Mouse (Mus musculus): ENCODE measurements around the gene D130043K22Rik. TPM values are rescaled to one million over a fixed set of nuclear protein-coding genes. Genes with fewer than 3 reads are reported as not detected.
A peak's percentile ranks its signal among the peaks of the same experiment; 100 is the strongest.

D130043K22Rik gene
- polyA plus RNA-seq, 1 experiment: 0.02 TPM

DNA sequence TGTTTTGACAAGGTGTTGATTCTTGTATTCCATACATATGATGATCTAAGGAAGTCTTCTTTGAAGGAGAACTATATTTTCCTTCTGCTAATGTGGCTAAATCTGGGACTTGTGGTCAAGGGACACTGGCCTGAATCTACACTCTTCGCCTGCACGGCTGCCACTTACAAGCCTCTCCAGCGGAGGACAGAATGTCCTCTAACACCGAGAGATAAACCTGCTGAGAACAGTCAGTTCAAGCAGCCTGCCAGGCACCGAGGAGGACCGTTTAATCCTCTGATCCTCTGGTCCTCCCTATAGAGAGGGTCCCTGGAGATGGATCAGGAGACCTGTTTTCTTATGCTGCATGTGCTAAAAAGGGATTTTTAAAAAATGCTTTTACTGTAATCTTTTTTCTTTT is 58.5 kb downstream of the D130043K22Rik start:
- no peaks in the 10 kb centered on the region for H3K79me2 ChIP-seq (ENCODE audit: control insufficient read depth, insufficient read depth)
- TF ChIP-seq CTCF (IDR thresholded peaks at IDR 0.05; ENCODE audit: control insufficient read depth, insufficient read depth, insufficient read length) (no peak), CEBPB (IDR thresholded peaks at IDR 0.05; ENCODE audit: low read depth) (no peak), USF1 (IDR thresholded peaks at IDR 0.05; ENCODE audit: low read depth) (no peak), FOSL1 (IDR thresholded peaks at IDR 0.05; ENCODE audit: insufficient read depth, low read length, poor library complexity, severe bottlenecking) (no peak), MAX (IDR thresholded peaks at IDR 0.05) (no peak), MYOG (IDR thresholded peaks at IDR 0.05; ENCODE audit: control insufficient read depth, extremely low read depth, insufficient read length) (no peak), MYOD1 (IDR thresholded peaks at IDR 0.05; ENCODE audit: control insufficient read depth, insufficient read length, low read depth) (no peak)
- no peaks in the 10 kb centered on the region for H3K79me3 ChIP-seq (ENCODE audit: low read depth)
- H3K4me3 ChIP-seq (ENCODE audit: insufficient read depth, poor library complexity, severe bottlenecking): no peak overlapping the region
- H3ac ChIP-seq (ENCODE audit: control insufficient read depth, insufficient read length, low read depth): no peak overlapping the region
- H3K27me3 ChIP-seq (ENCODE audit: control insufficient read depth, insufficient read depth, insufficient read length): no peaks in the 10 kb centered on the region
- H3K36me3 ChIP-seq (ENCODE audit: control insufficient read depth, insufficient read depth): no peaks in the 10 kb centered on the region

DNA sequence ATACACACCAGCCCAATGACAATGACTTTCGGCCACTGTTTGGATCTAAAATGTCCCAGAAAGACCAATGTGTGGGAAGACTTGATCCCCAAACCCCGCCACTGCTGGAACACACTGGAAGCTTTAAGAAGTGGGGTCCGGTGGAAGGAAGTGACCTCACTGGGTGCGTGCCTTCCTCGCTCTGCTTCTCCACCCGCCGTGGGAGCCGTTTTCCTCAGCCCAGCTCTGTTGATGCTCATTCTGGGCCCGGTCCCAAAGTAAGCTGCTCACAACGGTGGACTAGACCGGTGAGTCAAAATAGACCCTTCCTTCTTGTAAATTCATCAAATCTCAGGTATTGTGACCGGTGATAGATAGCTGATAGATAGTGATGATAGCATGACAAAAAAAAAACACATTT is 60.5 kb downstream of the D130043K22Rik start:
- Histone ChIP-seq H3ac (ENCODE audit: control insufficient read depth, insufficient read length, low read depth) (no peak overlapping the region), H3K4me3 (ENCODE audit: insufficient read depth, poor library complexity, severe bottlenecking) (no peak overlapping the region), H3K79me3 (ENCODE audit: low read depth) (no peaks in the 10 kb centered on the region), H3K36me3 (ENCODE audit: control insufficient read depth, insufficient read depth) (no peaks in the 10 kb centered on the region), H3K27me3 (ENCODE audit: control insufficient read depth, insufficient read depth, insufficient read length) (no peaks in the 10 kb centered on the region), H3K79me2 (ENCODE audit: control insufficient read depth, insufficient read depth) (no peaks in the 10 kb centered on the region)
- no peak for TF ChIP-seq MYOD1 (IDR thresholded peaks at IDR 0.05; ENCODE audit: control insufficient read depth, insufficient read length, low read depth)

DNA sequence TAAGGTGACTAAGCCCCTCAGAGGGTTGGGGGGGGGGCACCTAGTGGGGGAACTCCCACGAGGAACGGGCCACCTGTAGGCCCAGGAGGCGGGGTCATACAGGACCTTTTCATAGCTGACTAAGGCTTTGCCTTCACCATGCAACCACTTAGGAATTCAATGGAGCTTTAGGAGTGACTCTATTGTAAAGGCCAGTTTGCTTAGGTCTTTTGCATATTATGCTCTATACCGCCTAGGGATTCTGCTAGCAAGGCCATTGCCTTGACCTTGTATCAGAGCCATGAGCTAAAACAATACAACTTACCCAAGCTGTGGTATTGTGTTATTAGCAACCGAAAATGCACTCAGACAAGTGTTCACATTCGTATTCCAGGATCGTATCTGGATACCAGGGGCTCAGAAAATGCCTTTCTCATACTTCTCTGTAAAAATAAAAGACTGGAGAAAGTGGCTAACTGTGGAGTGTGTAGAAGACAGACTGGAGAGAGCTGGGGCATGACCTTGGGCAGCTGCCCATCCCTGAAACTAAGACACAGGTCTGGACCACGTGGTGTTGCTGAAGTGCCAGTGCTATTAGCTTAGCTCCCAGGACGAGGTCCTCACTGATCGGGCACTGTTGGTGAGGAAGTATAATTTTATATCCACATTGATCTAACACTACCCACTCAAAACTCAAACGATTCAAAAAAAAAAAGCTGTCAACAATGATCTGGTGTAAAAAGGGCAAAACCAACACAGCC is 62.1 kb downstream of the D130043K22Rik start:
- no peaks in the 10 kb centered on the region for H3K79me3 ChIP-seq (ENCODE audit: low read depth)
- TF ChIP-seq USF1 (IDR thresholded peaks at IDR 0.05; ENCODE audit: low read depth): no peak
- TF ChIP-seq CTCF (IDR thresholded peaks at IDR 0.05; ENCODE audit: control insufficient read depth, insufficient read depth, insufficient read length): no peak
- TF ChIP-seq MAX (IDR thresholded peaks at IDR 0.05): no peak
- TF ChIP-seq MYOG (IDR thresholded peaks at IDR 0.05; ENCODE audit: control insufficient read depth, extremely low read depth, insufficient read length): no peak
- TF ChIP-seq CEBPB (IDR thresholded peaks at IDR 0.05; ENCODE audit: low read depth): no peak
- no peak for TF ChIP-seq MYOD1 (IDR thresholded peaks at IDR 0.05; ENCODE audit: control insufficient read depth, insufficient read length, low read depth)
- no peak for TF ChIP-seq FOSL1 (IDR thresholded peaks at IDR 0.05; ENCODE audit: insufficient read depth, low read length, poor library complexity, severe bottlenecking)
- H3K36me3 ChIP-seq (ENCODE audit: control insufficient read depth, insufficient read depth): no peaks in the 10 kb centered on the region
- no peak overlapping the region for H3ac ChIP-seq (ENCODE audit: control insufficient read depth, insufficient read length, low read depth)
- H3K4me3 ChIP-seq (ENCODE audit: insufficient read depth, poor library complexity, severe bottlenecking): no peak overlapping the region
- H3K79me2 ChIP-seq (ENCODE audit: control insufficient read depth, insufficient read depth): no peaks in the 10 kb centered on the region
- no peaks in the 10 kb centered on the region for H3K27me3 ChIP-seq (ENCODE audit: control insufficient read depth, insufficient read depth, insufficient read length)

DNA sequence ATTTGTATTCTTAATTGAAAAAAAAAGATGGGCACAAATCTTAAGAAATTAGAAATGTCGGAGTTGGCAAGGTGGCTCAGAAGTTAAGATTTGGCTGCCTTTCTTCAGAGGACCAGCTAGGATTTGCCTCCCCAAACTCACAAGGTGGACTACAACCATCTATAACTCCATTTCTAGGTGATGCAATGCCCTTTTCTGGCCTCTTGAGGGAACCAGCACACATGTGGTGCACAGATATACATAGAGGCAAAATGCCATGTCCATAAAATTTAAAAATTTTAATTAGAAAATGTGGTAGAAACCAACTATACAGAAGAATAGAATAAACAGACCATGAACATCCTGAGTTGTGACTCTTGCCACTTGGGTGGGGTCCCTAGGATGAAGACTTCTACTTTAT is 64.2 kb downstream of the D130043K22Rik start:
- Histone ChIP-seq H3K79me3 (ENCODE audit: low read depth) (no peaks in the 10 kb centered on the region), H3K4me3 (ENCODE audit: insufficient read depth, poor library complexity, severe bottlenecking) (no peak overlapping the region), H3K27me3 (ENCODE audit: control insufficient read depth, insufficient read depth, insufficient read length) (no peaks in the 10 kb centered on the region), H3K79me2 (ENCODE audit: control insufficient read depth, insufficient read depth) (no peaks in the 10 kb centered on the region), H3ac (ENCODE audit: control insufficient read depth, insufficient read length, low read depth) (no peak overlapping the region), H3K36me3 (ENCODE audit: control insufficient read depth, insufficient read depth) (no peaks in the 10 kb centered on the region)
- TF ChIP-seq USF1 (IDR thresholded peaks at IDR 0.05; ENCODE audit: low read depth): no peak
- TF ChIP-seq MYOD1 (IDR thresholded peaks at IDR 0.05; ENCODE audit: control insufficient read depth, insufficient read length, low read depth): no peak
- no peak for TF ChIP-seq FOSL1 (IDR thresholded peaks at IDR 0.05; ENCODE audit: insufficient read depth, low read length, poor library complexity, severe bottlenecking)
- TF ChIP-seq CTCF (IDR thresholded peaks at IDR 0.05; ENCODE audit: control insufficient read depth, insufficient read depth, insufficient read length): no peak
- no peak for TF ChIP-seq MAX (IDR thresholded peaks at IDR 0.05)
- no peak for TF ChIP-seq MYOG (IDR thresholded peaks at IDR 0.05; ENCODE audit: control insufficient read depth, extremely low read depth, insufficient read length)
- TF ChIP-seq CEBPB (IDR thresholded peaks at IDR 0.05; ENCODE audit: low read depth): peak; percentile 18

DNA sequence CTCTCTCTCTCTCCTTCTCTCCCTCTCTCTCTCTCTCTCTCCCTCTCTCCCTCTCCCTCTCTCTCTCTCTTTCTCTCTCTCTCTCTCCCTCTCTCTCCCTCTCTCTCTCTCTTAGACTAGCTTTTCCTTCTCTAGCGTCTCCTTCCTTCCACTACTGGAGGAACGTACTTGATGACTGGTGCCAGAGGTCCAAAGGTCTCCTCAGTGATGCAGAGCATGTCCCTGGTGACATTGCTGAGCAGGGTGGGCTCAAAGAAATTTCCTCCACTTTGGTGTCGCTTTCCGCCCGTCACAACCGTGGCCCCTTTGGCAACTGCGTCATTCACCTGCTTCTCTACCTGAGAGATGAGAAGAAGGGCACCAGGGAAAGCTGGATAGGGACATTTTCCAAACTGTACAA is 68.6 kb downstream of the D130043K22Rik start:
- no peak for TF ChIP-seq MAX (IDR thresholded peaks at IDR 0.05)
- no peaks in the 10 kb centered on the region for H3K79me3 ChIP-seq (ENCODE audit: low read depth)
- no peaks in the 10 kb centered on the region for H3K79me2 ChIP-seq (ENCODE audit: control insufficient read depth, insufficient read depth)
- no peak overlapping the region for H3K4me3 ChIP-seq (ENCODE audit: insufficient read depth, poor library complexity, severe bottlenecking)
- no peaks in the 10 kb centered on the region for H3K27me3 ChIP-seq (ENCODE audit: control insufficient read depth, insufficient read depth, insufficient read length)
- no peaks in the 10 kb centered on the region for H3K36me3 ChIP-seq (ENCODE audit: control insufficient read depth, insufficient read depth)
- H3ac ChIP-seq (ENCODE audit: control insufficient read depth, insufficient read length, low read depth): no peak overlapping the region

DNA sequence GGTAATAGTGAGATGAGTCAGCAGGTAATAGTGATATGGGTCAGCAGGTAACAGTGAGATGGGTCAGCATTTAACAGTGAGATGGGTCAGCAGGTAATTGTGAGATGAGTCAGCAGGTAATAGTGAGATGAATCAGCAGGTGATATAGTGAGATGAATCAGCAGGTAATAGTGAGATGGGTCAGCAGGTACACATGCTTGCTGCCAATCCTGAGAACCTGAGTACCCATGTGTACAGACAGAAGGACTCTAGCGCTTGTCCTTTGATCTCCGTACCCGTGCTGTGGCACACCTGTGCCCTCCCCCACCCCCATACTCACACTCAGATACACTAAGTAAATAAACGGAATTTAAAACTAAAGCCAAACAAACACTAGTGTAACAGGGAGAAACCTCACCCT is 70.0 kb downstream of the D130043K22Rik start:
- TF ChIP-seq CEBPB (IDR thresholded peaks at IDR 0.05; ENCODE audit: low read depth) (no peak), MYOG (IDR thresholded peaks at IDR 0.05; ENCODE audit: control insufficient read depth, extremely low read depth, insufficient read length) (no peak), MAX (IDR thresholded peaks at IDR 0.05) (no peak), USF1 (IDR thresholded peaks at IDR 0.05; ENCODE audit: low read depth) (no peak), MYOD1 (IDR thresholded peaks at IDR 0.05; ENCODE audit: control insufficient read depth, insufficient read length, low read depth) (no peak), CTCF (IDR thresholded peaks at IDR 0.05; ENCODE audit: control insufficient read depth, insufficient read depth, insufficient read length) (no peak), FOSL1 (IDR thresholded peaks at IDR 0.05; ENCODE audit: insufficient read depth, low read length, poor library complexity, severe bottlenecking) (no peak)
- H3K27me3 ChIP-seq (ENCODE audit: control insufficient read depth, insufficient read depth, insufficient read length): no peaks in the 10 kb centered on the region
- H3K79me3 ChIP-seq (ENCODE audit: low read depth): no peaks in the 10 kb centered on the region
- no peak overlapping the region for H3K4me3 ChIP-seq (ENCODE audit: insufficient read depth, poor library complexity, severe bottlenecking)
- no peak overlapping the region for H3ac ChIP-seq (ENCODE audit: control insufficient read depth, insufficient read length, low read depth)
- H3K36me3 ChIP-seq (ENCODE audit: control insufficient read depth, insufficient read depth): no peaks in the 10 kb centered on the region
- no peaks in the 10 kb centered on the region for H3K79me2 ChIP-seq (ENCODE audit: control insufficient read depth, insufficient read depth)
